Mouse (Mus musculus): ENCODE data around the gene Fbrs. TPM values are rescaled to one million over a fixed set of nuclear protein-coding genes. Genes with fewer than 3 reads are reported as not detected.

The Fbrs gene
- polyA plus RNA-seq, 1 experiment from 2014 or later: 9.9 TPM

DNA sequence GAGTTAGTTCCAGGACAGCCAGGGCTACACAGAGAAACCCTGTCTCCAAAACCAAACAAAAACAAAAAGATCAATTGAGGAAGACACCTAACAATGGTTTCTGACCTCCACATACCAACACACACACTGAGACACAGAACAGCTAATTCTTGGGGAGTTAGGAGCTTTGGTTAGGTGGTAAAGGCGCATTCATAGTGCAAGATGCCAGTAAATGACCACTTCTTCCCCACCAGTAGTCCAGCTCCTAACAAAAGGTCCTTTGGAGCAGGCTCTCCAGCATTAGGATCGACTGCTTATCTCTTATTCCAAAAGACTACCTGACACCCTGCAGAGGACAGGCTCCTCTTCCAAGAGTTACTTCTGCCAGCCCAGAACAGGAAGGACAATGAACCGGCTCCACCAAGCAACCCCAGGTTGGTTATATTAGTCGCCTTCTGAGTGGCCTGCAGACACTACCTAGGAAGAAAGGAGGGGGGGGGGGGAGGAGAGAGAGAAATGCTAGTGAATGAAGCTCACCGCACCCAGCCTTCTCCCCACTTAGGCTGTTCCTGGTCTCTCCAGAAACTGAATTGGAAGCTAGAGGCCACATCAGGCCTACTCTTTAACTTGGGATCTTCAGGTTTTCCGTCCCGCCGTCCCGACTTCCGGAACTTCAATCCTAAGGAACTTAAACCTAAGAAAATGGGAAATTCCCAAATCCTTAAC lies 8.8 kb upstream of the Fbrs start:
- H3K9me3 ChIP-seq (ENCODE audit: low read length): no peaks in the 10 kb centered on the region
- peak overlapping the region; percentile 89 for H3K4me2 ChIP-seq (replicated peaks; ENCODE audit: low read depth, low read length)
- ATAC-seq (peak; percentile 16; the same call in 1 of the 2 replicates), DNase-seq (ENCODE audit: low spot score) (peak; percentile 53)
- peaks cover 12% of the 10 kb centered on the region; the same call in 1 of the 2 replicates for H3K36me3 ChIP-seq (ENCODE audit: insufficient read depth, low read length)
- no peaks in the 10 kb centered on the region for H3K27me3 ChIP-seq (replicated peaks; ENCODE audit: insufficient read depth, low read length)
- H3K9ac ChIP-seq (replicated peaks; ENCODE audit: low read depth): peak overlapping the region; percentile 83
- peak overlapping the region; percentile 70 for H3K4me3 ChIP-seq (ENCODE audit: low read depth, low read length)
- peak overlapping the region; percentile 96 for H3K27ac ChIP-seq (ENCODE audit: low read length)
- no peak for TF ChIP-seq CTCF (IDR thresholded peaks at IDR 0.05)
- no peak for TF ChIP-seq EP300 (IDR thresholded peaks at IDR 0.05)
- 5% methylated on average over 10 of the region's 10 CpGs for WGBS
- H3K4me1 ChIP-seq (ENCODE audit: insufficient read depth, low read depth, low read length): no peaks in the 10 kb centered on the region

DNA sequence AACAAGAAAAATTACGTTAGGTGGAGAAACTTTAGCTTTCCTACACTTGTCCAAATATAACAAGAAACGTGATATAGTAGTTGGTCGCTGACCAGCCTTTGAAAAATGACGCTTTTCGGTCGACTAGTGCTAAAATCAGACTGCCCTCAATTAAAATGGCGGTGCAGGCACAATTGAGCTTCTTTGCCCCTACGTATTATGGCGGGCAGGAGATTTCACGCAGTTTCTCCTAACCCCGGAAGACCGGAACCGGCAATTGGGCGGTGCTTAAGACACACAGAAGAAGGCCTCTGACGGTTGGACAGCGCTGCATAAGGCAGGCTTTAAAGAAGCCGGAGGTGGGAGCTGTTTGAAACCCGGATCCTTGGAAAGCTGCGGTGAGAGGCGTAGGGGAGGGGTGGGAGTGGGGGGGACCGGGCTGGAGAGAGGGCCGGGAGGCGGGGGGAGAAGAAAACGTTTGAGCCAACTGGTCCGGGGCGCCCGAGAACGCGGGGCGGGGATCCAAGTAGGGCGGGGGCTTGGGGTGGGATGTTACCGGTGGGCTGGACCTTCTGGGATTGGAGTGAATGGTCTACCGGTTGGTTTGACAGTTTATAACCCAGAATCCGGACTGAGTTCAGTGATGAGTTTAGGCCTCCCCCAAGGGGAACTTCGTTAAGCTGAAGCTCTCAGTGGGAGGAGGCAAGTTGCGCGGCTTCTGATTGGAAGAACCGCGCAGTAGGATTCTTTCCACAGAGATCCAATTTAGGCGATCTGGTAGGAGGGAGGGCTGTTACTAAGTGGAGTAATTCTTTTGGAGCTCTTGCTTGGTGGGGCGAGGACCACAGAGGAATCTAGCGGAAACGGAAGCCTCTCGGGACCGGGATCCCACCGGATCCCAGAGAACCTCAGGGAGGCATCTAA lies 8.0 kb upstream of the Fbrs start:
- H3K4me1 ChIP-seq (ENCODE audit: insufficient read depth, low read depth, low read length): no peaks in the 10 kb centered on the region
- H3K36me3 ChIP-seq (ENCODE audit: insufficient read depth, low read length): peaks cover 20% of the 10 kb centered on the region; the same call in 1 of the 2 replicates
- peak overlapping the region; percentile 96 for H3K27ac ChIP-seq (ENCODE audit: low read length)
- peak overlapping the region; percentile 70 for H3K4me3 ChIP-seq (ENCODE audit: low read depth, low read length)
- no peak; the same call in 1 of the 2 replicates for TF ChIP-seq CTCF (IDR thresholded peaks at IDR 0.05)
- peak; percentile 65 for TF ChIP-seq EP300 (IDR thresholded peaks at IDR 0.05)
- peak overlapping the region; percentile 83 for H3K9ac ChIP-seq (replicated peaks; ENCODE audit: low read depth)
- peak overlapping the region; percentile 89 for H3K4me2 ChIP-seq (replicated peaks; ENCODE audit: low read depth, low read length)
- DNase-seq (ENCODE audit: low spot score) (peak; percentile 99), ATAC-seq (peak; percentile 93)
- under 1% methylated on average over 46 of the region's 46 CpGs for WGBS
- no peaks in the 10 kb centered on the region for H3K9me3 ChIP-seq (ENCODE audit: low read length)
- H3K27me3 ChIP-seq (replicated peaks; ENCODE audit: insufficient read depth, low read length): no peaks in the 10 kb centered on the region

DNA sequence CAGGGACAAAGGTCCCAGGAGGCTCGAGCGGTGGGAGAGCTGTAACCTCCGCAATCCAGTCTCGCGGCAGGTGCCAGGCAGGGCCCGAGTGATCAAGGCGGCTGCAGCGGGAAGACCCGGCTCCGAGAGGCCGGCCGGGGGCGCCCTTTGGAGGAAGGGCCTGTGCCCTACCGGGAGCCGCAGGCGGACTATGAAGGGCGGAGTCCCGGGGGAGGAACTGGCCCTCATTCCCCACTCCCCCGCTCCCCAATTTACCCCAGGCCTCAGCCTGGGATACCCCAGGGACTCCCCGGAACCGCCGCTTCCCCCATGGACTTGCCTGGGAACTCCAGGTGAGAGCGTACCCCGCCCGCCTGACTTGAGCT lies 7.4 kb upstream of the Fbrs start:
- TF ChIP-seq EP300 (IDR thresholded peaks at IDR 0.05) (no peak), CTCF (IDR thresholded peaks at IDR 0.05) (peak; percentile 29)
- peak overlapping the region; percentile 83 for H3K9ac ChIP-seq (replicated peaks; ENCODE audit: low read depth)
- no peaks in the 10 kb centered on the region for H3K9me3 ChIP-seq (ENCODE audit: low read length)
- H3K4me3 ChIP-seq (ENCODE audit: low read depth, low read length): peak overlapping the region; percentile 70
- ATAC-seq (peak; percentile 18), DNase-seq (ENCODE audit: low spot score) (peak; percentile 52)
- peak overlapping the region; percentile 89 for H3K4me2 ChIP-seq (replicated peaks; ENCODE audit: low read depth, low read length)
- 4% methylated on average over 24 of the region's 25 CpGs for WGBS
- H3K36me3 ChIP-seq (ENCODE audit: insufficient read depth, low read length): peaks cover 24% of the 10 kb centered on the region; the same call in 1 of the 2 replicates
- H3K27me3 ChIP-seq (replicated peaks; ENCODE audit: insufficient read depth, low read length): no peaks in the 10 kb centered on the region
- H3K27ac ChIP-seq (ENCODE audit: low read length): peak overlapping the region; percentile 96
- no peaks in the 10 kb centered on the region for H3K4me1 ChIP-seq (ENCODE audit: insufficient read depth, low read depth, low read length)

DNA sequence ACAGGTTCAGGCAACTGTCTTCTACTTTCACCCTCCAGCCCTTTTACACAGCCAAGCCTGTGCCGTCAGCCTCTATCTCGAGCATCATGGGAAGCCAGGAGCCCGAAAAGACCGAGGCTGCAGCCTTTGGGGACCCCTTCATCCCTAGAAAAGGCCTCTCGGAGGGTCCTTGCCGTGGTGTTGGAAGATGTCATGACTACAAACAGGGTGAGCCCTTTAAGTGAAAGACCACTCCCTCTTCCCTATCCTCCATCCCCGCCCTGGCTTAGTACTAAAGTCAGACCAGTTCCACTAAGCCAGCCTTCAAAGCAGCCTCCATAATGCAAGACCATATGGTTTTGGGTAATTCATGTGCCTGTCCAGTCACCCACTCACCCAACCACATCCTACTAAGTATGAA lies 6.9 kb upstream of the Fbrs start:
- no peaks in the 10 kb centered on the region for H3K27me3 ChIP-seq (replicated peaks; ENCODE audit: insufficient read depth, low read length)
- peak; percentile 44 for DNase-seq (ENCODE audit: low spot score)
- peak overlapping the region; percentile 89 for H3K4me2 ChIP-seq (replicated peaks; ENCODE audit: low read depth, low read length)
- H3K9ac ChIP-seq (replicated peaks; ENCODE audit: low read depth): peak overlapping the region; percentile 83
- H3K4me1 ChIP-seq (ENCODE audit: insufficient read depth, low read depth, low read length): peaks cover 4% of the 10 kb centered on the region; the same call in 1 of the 2 replicates
- TF ChIP-seq CTCF (IDR thresholded peaks at IDR 0.05): no peak
- no peak for TF ChIP-seq EP300 (IDR thresholded peaks at IDR 0.05)
- H3K27ac ChIP-seq (ENCODE audit: low read length): peak overlapping the region; percentile 96
- WGBS: under 1% methylated on average over 7 of the region's 7 CpGs
- H3K36me3 ChIP-seq (ENCODE audit: insufficient read depth, low read length): peaks cover 24% of the 10 kb centered on the region; the same call in 1 of the 2 replicates
- no peaks in the 10 kb centered on the region for H3K9me3 ChIP-seq (ENCODE audit: low read length)
- H3K4me3 ChIP-seq (ENCODE audit: low read depth, low read length): peak overlapping the region; percentile 70
- ATAC-seq: no peak

DNA sequence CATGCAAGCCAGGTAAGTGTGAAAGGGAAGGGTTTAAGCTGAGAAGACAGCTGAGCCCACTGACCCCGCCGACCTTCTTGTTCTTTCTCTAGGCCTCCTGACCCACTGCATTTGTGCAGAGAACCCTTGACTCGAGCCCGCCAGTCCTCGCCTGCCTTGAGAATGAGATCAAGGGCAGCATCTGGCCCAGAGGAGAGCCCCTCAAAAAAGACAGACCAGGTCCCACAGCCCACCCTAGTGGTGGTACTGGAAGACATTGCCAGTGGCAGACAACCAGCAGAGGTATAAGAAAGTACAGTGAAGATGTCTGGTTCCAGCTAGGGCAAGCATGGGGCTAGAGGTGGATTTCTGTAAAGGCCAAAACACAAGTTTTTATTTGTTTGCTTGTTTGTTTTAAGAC lies 5.3 kb upstream of the Fbrs start:
- Histone ChIP-seq H3K9me3 (ENCODE audit: low read length) (no peaks in the 10 kb centered on the region), H3K27me3 (replicated peaks; ENCODE audit: insufficient read depth, low read length) (no peaks in the 10 kb centered on the region), H3K9ac (replicated peaks; ENCODE audit: low read depth) (no peak overlapping the region), H3K4me1 (ENCODE audit: insufficient read depth, low read depth, low read length) (peaks cover 7% of the 10 kb centered on the region; the same call in 1 of the 2 replicates), H3K27ac (ENCODE audit: low read length) (no peak overlapping the region), H3K4me2 (replicated peaks; ENCODE audit: low read depth, low read length) (no peak overlapping the region), H3K36me3 (ENCODE audit: insufficient read depth, low read length) (peaks cover 24% of the 10 kb centered on the region; the same call in 1 of the 2 replicates), H3K4me3 (ENCODE audit: low read depth, low read length) (no peak overlapping the region)
- ATAC-seq: no peak
- no peak for DNase-seq (ENCODE audit: low spot score)
- TF ChIP-seq EP300 (IDR thresholded peaks at IDR 0.05) (no peak), CTCF (IDR thresholded peaks at IDR 0.05) (peak; percentile 31)
- 84% methylated on average over 5 of the region's 5 CpGs for WGBS

All from lung, postnatal 0 days (tissue).